Mouse (Mus musculus) small intestine, adult 2 months (tissue): ENCODE data around the gene Slamf8.

Source experiments
- CTCF ChIP-seq: fragments of 200-500 bp; IDR thresholded peaks from 2 replicates; pipeline ENCODE4 v1.5.1; 2012; ENCODE audit warnings: low read depth, mild to moderate bottlenecking, control low read depth, inconsistent platforms, low read length, moderate library complexity, mixed read lengths; ENCODE audit not compliant: insufficient replicate concordance, insufficient read length; ENCODE audit errors: extremely low read depth
- POLR2A ChIP-seq: fragments of 200-500 bp; IDR thresholded peaks from 2 replicates; pipeline ENCODE4 v1.6.1; 2012; ENCODE audit warnings: low read depth, mild to moderate bottlenecking, control low read depth, inconsistent platforms, low read length, moderate library complexity

GRCm38 (mm10) chr1:172634136-172634535, 43.8 kb upstream of the Slamf8 start:
- TF ChIP-seq CTCF = no peak
- no peak for TF ChIP-seq POLR2A
